Comparison of ENCODE assay signal across 13 mouse cellular contexts in the genomic region with DNA sequence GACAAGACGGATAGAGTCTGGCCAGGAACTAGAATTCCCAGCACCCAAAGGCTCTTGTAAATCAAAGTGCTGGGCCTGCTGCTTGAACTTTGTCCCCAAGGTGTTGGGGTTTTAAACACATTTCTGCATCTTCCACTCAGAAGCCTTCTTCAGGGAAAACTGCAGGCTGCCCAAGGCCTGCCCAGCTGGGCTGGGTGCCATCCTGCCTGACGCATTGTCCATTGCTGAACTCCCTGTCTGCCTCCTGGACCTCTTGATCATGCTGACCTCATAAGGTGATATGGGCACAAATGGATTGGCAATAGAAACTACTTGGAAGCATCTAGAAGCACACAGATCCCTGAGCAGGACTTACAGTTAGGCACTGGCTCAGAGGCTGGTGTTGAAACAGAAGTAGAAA. TPM values are rescaled to one million over a fixed set of nuclear protein-coding genes. Genes with fewer than 3 reads are reported as not detected.
A peak's percentile ranks its signal among the peaks of the same experiment; 100 is the strongest.
DNase-seq lines count a peak whose midpoint lies in the region; ATAC-seq and TF ChIP-seq lines count a peak whose summit lies in the region.
"Had no signal": no experiment of that assay in that cellular context is flagged by ENCODE, and none has a peak within 500 bp of the region (broad histone marks: within the 10 kb centered on the region; RNA-seq: fewer than 3 reads in every experiment).

No protein-coding gene starts in this region.

- H3K36me3 ChIP-seq in lung, postnatal 0 days (ENCODE audit: insufficient read depth, low read length), result no peaks in the 10 kb centered on the region
- H3K36me3 ChIP-seq in hindbrain, embryonic 13.5 days, result no peaks in the 10 kb centered on the region
- H3K36me3 ChIP-seq: limb, embryonic 10.5 days; lung, embryonic 15.5 days had no signal

- no peak overlapping the region for H3K4me3 ChIP-seq in lung, postnatal 0 days (ENCODE audit: low read depth, low read length)
- no peak overlapping the region for H3K4me3 ChIP-seq in hindbrain, embryonic 13.5 days
- H3K4me3 ChIP-seq: limb, embryonic 10.5 days; lung, embryonic 15.5 days had no signal

- no peak overlapping the region for H3K4me2 ChIP-seq in lung, postnatal 0 days (replicated peaks; ENCODE audit: low read depth, low read length)
- no peak overlapping the region for H3K4me2 ChIP-seq in hindbrain, embryonic 13.5 days
- H3K4me2 ChIP-seq: hindbrain, embryonic 14.5 days; midbrain, embryonic 11.5 days had no signal

- no peak for TF ChIP-seq CTCF in lung, postnatal 0 days (IDR thresholded peaks at IDR 0.05)

- no peak for TF ChIP-seq EP300 in lung, postnatal 0 days (IDR thresholded peaks at IDR 0.05)

- H3K4me1 ChIP-seq in lung, postnatal 0 days (ENCODE audit: insufficient read depth, low read depth, low read length), result peaks cover 5% of the 10 kb centered on the region; the same call in 1 of the 2 replicates
- peaks cover 21% of the 10 kb centered on the region for H3K4me1 ChIP-seq in hindbrain, embryonic 13.5 days (replicated peaks)

- no peaks in the 10 kb centered on the region for H3K27me3 ChIP-seq in lung, postnatal 0 days (replicated peaks; ENCODE audit: insufficient read depth, low read length)
- peaks cover 11% of the 10 kb centered on the region; the same call in 1 of the 2 replicates for H3K27me3 ChIP-seq in hindbrain, embryonic 13.5 days
- H3K27me3 ChIP-seq: lung, embryonic 15.5 days had no signal

- peak; percentile 58 for DNase-seq in cerebellum, adult 11-12 months
- DNase-seq in cerebellum, postnatal 14 days, result no peak
- DNase-seq in lung, postnatal 36 days, result peak; percentile 22
- DNase-seq in lung, postnatal 0 days (ENCODE audit: low spot score), result no peak
- peak; percentile 52 for DNase-seq in kidney, adult 9 months
- DNase-seq in spleen, postnatal 14 days (ENCODE audit: low spot score in 2 of 2), result no peak
- DNase-seq: layer of hippocampus, postnatal 36 days had no signal

- H3K9me3 ChIP-seq in lung, postnatal 0 days (ENCODE audit: low read length), result no peaks in the 10 kb centered on the region
- no peaks in the 10 kb centered on the region for H3K9me3 ChIP-seq in hindbrain, embryonic 13.5 days
- H3K9me3 ChIP-seq: G1E; limb, embryonic 10.5 days; lung, embryonic 15.5 days had no signal

- H3K27ac ChIP-seq in lung, postnatal 0 days (ENCODE audit: low read length), result no peak overlapping the region
- H3K27ac ChIP-seq in hindbrain, embryonic 13.5 days, result no peak overlapping the region
- H3K27ac ChIP-seq: hindbrain, embryonic 14.5 days; limb, embryonic 10.5 days; lung, embryonic 15.5 days had no signal

- no peak for ATAC-seq in lung, postnatal 0 days
- ATAC-seq in hindbrain, embryonic 13.5 days (ENCODE audit: low FRiP score), result no peak

- 67% methylated on average over 2 of the region's 2 CpGs for WGBS in lung, postnatal 0 days
- WGBS in hindbrain, embryonic 13.5 days, result 98% methylated on average over 2 of the region's 2 CpGs

- no peak overlapping the region for H3K9ac ChIP-seq in lung, postnatal 0 days (replicated peaks; ENCODE audit: low read depth)
- no peak overlapping the region for H3K9ac ChIP-seq in hindbrain, embryonic 13.5 days
- H3K9ac ChIP-seq: hindbrain, embryonic 14.5 days; lung, embryonic 15.5 days had no signal

RNA-seq across cellular contexts. Expression of gene Endod1, which starts 3.2 kb away (rescaled TPM):
- polyA plus RNA-seq in lung, postnatal 0 days (2015; fragmentation: Nextera tagmentation; extraction: Ambion mirVana), result 14.4 and 16.6 TPM in 2 replicates
- polyA plus RNA-seq in hindbrain, embryonic 13.5 days (2015; fragmentation: Nextera tagmentation; extraction: Ambion mirVana), result 13.5 and 16.5 TPM in 2 replicates

Comparison
In these comparisons a context has a peak if more than half of its experiments do, and no peak if none do; other contexts are left out.
1. DNase-seq: peak in cerebellum, adult 11-12 months (single experiment), lung, postnatal 36 days (single experiment) and kidney, adult 9 months (single experiment); none in cerebellum, postnatal 14 days (0 of 2), lung, postnatal 0 days (single experiment) and spleen, postnatal 14 days (0 of 2).